Mouse (Mus musculus): ENCODE results near the gene Nme2. TPM values are rescaled to one million over a fixed set of nuclear protein-coding genes. Genes with fewer than 3 reads are reported as not detected.

The Nme2 gene
- polyA plus RNA-seq, 1 experiment: 982 TPM

DNA sequence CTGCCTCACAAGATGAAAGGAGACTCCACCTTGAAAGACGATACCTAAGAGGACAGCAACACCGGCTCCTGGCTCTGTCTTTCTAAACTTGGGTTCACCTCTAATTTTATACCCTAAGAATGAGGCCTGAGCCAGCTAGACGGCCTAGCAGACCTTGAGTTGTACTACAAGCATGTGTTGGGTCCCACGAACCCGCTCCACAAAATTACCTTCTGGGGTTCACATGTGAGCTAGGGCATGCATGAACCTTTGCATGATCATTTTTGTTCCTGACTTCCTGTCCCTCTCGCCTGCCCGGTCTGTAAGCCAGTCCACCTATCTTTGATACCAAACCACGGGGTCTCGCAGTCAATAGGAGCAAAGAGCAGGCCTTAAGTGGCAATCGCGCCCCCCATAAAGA, 11.3 kb upstream of the Nme2 start:
- H3K36me3 ChIP-seq (ENCODE audit: control insufficient read depth, insufficient read depth): peaks cover 42% of the 10 kb centered on the region
- H3K79me3 ChIP-seq (ENCODE audit: low read depth): peaks cover 42% of the 10 kb centered on the region
- H3K79me2 ChIP-seq (ENCODE audit: control insufficient read depth, insufficient read depth): peaks cover 57% of the 10 kb centered on the region
- peak overlapping the region; percentile 96 for H3ac ChIP-seq (ENCODE audit: control insufficient read depth, insufficient read length, low read depth)
- TF ChIP-seq MAX (IDR thresholded peaks at IDR 0.05) (no peak), CTCF (IDR thresholded peaks at IDR 0.05; ENCODE audit: control insufficient read depth, insufficient read depth, insufficient read length) (no peak), USF1 (IDR thresholded peaks at IDR 0.05; ENCODE audit: low read depth) (no peak), FOSL1 (IDR thresholded peaks at IDR 0.05; ENCODE audit: insufficient read depth, low read length, poor library complexity, severe bottlenecking) (no peak), MYOG (IDR thresholded peaks at IDR 0.05; ENCODE audit: control insufficient read depth, extremely low read depth, insufficient read length) (no peak), CEBPB (IDR thresholded peaks at IDR 0.05; ENCODE audit: low read depth) (no peak), MYOD1 (IDR thresholded peaks at IDR 0.05; ENCODE audit: control insufficient read depth, insufficient read length, low read depth) (no peak)
- H3K27me3 ChIP-seq (ENCODE audit: control insufficient read depth, insufficient read depth, insufficient read length): no peaks in the 10 kb centered on the region
- peak overlapping the region; percentile 43 for H3K4me3 ChIP-seq (ENCODE audit: insufficient read depth, poor library complexity, severe bottlenecking)

DNA sequence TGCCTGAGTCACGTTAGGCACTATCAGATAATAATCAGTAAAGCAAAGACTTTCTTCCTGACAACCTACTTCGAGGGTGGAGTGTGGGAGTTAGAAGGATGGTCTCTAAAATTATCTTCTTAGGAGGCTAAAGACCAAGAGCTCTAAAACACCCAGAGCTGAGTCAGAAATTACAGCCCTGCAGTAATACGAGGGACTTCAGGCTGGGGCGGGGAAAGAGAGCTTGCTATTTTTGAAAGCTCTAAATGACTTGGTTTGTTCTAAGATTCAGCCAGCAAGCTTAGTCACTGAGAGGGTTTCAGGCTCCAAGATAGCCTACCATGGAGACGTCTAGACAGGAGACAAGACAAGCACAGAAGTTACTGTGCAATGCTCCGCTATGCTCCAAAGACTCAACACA, 9.3 kb upstream of the Nme2 start:
- Histone ChIP-seq H3K79me2 (ENCODE audit: control insufficient read depth, insufficient read depth) (peaks cover 75% of the 10 kb centered on the region), H3K27me3 (ENCODE audit: control insufficient read depth, insufficient read depth, insufficient read length) (no peaks in the 10 kb centered on the region), H3K36me3 (ENCODE audit: control insufficient read depth, insufficient read depth) (peaks cover 60% of the 10 kb centered on the region), H3ac (ENCODE audit: control insufficient read depth, insufficient read length, low read depth) (no peak overlapping the region), H3K4me3 (ENCODE audit: insufficient read depth, poor library complexity, severe bottlenecking) (no peak overlapping the region), H3K79me3 (ENCODE audit: low read depth) (peaks cover 50% of the 10 kb centered on the region)
- TF ChIP-seq MYOG (IDR thresholded peaks at IDR 0.05; ENCODE audit: control insufficient read depth, extremely low read depth, insufficient read length): no peak

DNA sequence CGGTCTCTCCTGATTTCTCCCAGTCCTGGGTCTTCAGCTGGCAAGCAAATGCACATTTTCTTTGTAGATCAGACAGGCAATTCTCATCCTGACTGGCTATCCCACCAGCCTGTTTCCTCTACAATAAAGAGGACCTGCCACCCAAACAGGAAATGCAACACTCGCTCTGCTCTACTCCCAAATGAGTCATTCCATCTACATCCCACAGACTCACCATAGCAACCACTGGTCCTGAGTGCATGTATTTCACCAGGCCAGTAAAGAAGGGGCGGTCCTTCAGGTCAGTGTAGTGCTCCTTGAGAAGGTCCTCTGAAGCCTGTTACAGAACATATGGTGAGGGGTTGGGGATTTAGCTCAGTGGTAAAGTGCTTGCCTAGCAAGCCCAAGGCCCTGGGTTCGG, 7.0 kb upstream of the Nme2 start:
- peaks cover 74% of the 10 kb centered on the region for H3K79me2 ChIP-seq (ENCODE audit: control insufficient read depth, insufficient read depth)
- H3K79me3 ChIP-seq (ENCODE audit: low read depth): peaks cover 50% of the 10 kb centered on the region
- H3K36me3 ChIP-seq (ENCODE audit: control insufficient read depth, insufficient read depth): peaks cover 79% of the 10 kb centered on the region
- no peak overlapping the region for H3K4me3 ChIP-seq (ENCODE audit: insufficient read depth, poor library complexity, severe bottlenecking)
- H3K27me3 ChIP-seq (ENCODE audit: control insufficient read depth, insufficient read depth, insufficient read length): no peaks in the 10 kb centered on the region
- H3ac ChIP-seq (ENCODE audit: control insufficient read depth, insufficient read length, low read depth): no peak overlapping the region
- TF ChIP-seq CTCF (IDR thresholded peaks at IDR 0.05; ENCODE audit: control insufficient read depth, insufficient read depth, insufficient read length) (no peak), MYOG (IDR thresholded peaks at IDR 0.05; ENCODE audit: control insufficient read depth, extremely low read depth, insufficient read length) (no peak), CEBPB (IDR thresholded peaks at IDR 0.05; ENCODE audit: low read depth) (no peak), MYOD1 (IDR thresholded peaks at IDR 0.05; ENCODE audit: control insufficient read depth, insufficient read length, low read depth) (no peak), USF1 (IDR thresholded peaks at IDR 0.05; ENCODE audit: low read depth) (no peak), FOSL1 (IDR thresholded peaks at IDR 0.05; ENCODE audit: insufficient read depth, low read length, poor library complexity, severe bottlenecking) (no peak), MAX (IDR thresholded peaks at IDR 0.05) (no peak)

DNA sequence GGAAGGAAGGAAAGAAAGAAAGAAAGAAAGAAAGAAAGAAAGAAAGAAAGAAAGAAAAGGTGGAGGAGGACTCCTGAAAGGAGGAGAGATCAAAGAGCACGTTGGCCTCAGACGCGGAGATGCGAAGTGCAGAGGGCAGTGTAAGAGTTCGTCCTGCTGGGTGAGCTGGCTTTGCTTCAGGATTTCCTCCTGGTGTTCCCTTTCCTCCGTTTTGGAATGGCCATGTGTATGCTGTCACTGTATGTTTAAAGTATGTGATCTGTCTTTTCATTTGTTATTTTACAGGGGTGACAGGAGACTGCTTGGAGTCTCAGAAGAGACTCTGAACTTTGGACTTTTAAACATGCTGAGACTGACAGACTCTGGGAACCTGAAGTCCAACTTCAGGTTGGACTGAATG, 5.4 kb upstream of the Nme2 start:
- H3K36me3 ChIP-seq (ENCODE audit: control insufficient read depth, insufficient read depth): peaks cover 91% of the 10 kb centered on the region

DNA sequence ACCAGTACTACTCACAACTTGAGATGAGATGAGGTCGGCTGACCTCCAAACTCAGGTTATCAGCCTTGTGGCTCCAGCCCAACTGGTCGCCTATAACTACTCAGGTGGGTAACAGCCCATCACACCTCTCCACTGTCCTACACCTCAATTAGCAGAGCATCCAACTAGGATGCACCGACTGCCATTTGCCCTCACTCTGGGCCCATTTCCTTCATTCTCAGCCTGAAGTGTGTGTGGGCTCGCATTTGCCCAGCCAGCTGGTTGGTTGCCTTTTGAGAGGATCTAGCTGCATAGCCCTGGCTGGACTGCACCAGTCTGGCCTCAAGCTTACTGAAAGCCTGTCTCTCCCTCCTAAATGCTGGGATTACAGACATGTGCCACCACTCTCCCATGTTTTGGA, 1.7 kb upstream of the Nme2 start:
- peaks cover 70% of the 10 kb centered on the region for H3K36me3 ChIP-seq (ENCODE audit: control insufficient read depth, insufficient read depth)

More for the DNA sequence above, 5.4 kb upstream of the Nme2 start:
- no peak for TF ChIP-seq CTCF (IDR thresholded peaks at IDR 0.05; ENCODE audit: control insufficient read depth, insufficient read depth, insufficient read length)
- TF ChIP-seq MAX (IDR thresholded peaks at IDR 0.05): no peak
- no peak for TF ChIP-seq CEBPB (IDR thresholded peaks at IDR 0.05; ENCODE audit: low read depth)
- TF ChIP-seq FOSL1 (IDR thresholded peaks at IDR 0.05; ENCODE audit: insufficient read depth, low read length, poor library complexity, severe bottlenecking): no peak
- no peak for TF ChIP-seq MYOG (IDR thresholded peaks at IDR 0.05; ENCODE audit: control insufficient read depth, extremely low read depth, insufficient read length)
- no peak for TF ChIP-seq USF1 (IDR thresholded peaks at IDR 0.05; ENCODE audit: low read depth)
- TF ChIP-seq MYOD1 (IDR thresholded peaks at IDR 0.05; ENCODE audit: control insufficient read depth, insufficient read length, low read depth): no peak
- H3K79me2 ChIP-seq (ENCODE audit: control insufficient read depth, insufficient read depth): peaks cover 59% of the 10 kb centered on the region
- H3K4me3 ChIP-seq (ENCODE audit: insufficient read depth, poor library complexity, severe bottlenecking): no peak overlapping the region
- H3K27me3 ChIP-seq (ENCODE audit: control insufficient read depth, insufficient read depth, insufficient read length): no peaks in the 10 kb centered on the region
- H3ac ChIP-seq (ENCODE audit: control insufficient read depth, insufficient read length, low read depth): no peak overlapping the region
- peaks cover 35% of the 10 kb centered on the region for H3K79me3 ChIP-seq (ENCODE audit: low read depth)

DNA sequence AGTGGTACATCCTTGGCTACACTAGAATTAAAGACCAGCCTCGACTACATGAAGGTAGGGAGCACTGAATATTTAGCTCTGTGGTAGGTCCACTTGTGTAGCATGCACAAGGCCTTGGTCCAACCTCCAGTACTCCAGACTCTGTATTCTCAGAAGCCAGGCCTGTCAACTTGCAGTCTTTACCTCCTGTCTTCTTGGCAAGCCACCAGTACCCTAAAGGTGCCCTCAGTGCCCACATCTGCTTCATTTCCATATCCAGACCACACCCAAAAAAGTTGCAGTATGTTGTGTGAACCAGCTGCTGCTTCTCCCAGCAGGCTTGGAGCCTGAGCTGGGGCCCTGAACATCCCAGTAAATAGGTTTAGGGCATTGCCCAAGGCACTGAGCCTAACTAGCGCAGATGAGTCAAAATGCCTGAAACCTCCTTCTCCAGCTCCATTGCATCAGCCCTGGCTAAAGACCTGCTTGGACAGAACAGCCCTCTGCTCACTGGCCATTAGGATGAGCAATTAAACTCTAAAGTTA, 1.0 kb upstream of the Nme2 start:
- Histone ChIP-seq H3K36me3 (ENCODE audit: control insufficient read depth, insufficient read depth) (peaks cover 69% of the 10 kb centered on the region), H3K79me2 (ENCODE audit: control insufficient read depth, insufficient read depth) (peaks cover 50% of the 10 kb centered on the region), H3K4me3 (ENCODE audit: insufficient read depth, poor library complexity, severe bottlenecking) (no peak overlapping the region), H3K27me3 (ENCODE audit: control insufficient read depth, insufficient read depth, insufficient read length) (no peaks in the 10 kb centered on the region), H3K79me3 (ENCODE audit: low read depth) (peaks cover 31% of the 10 kb centered on the region), H3ac (ENCODE audit: control insufficient read depth, insufficient read length, low read depth) (no peak overlapping the region)
- TF ChIP-seq CEBPB (IDR thresholded peaks at IDR 0.05; ENCODE audit: low read depth) (no peak), MYOD1 (IDR thresholded peaks at IDR 0.05; ENCODE audit: control insufficient read depth, insufficient read length, low read depth) (no peak), MAX (IDR thresholded peaks at IDR 0.05) (no peak), CTCF (IDR thresholded peaks at IDR 0.05; ENCODE audit: control insufficient read depth, insufficient read depth, insufficient read length) (no peak), USF1 (IDR thresholded peaks at IDR 0.05; ENCODE audit: low read depth) (no peak)

More for the DNA sequence above, 1.7 kb upstream of the Nme2 start:
- Histone ChIP-seq H3K27me3 (ENCODE audit: control insufficient read depth, insufficient read depth, insufficient read length) (no peaks in the 10 kb centered on the region), H3K4me3 (ENCODE audit: insufficient read depth, poor library complexity, severe bottlenecking) (no peak overlapping the region), H3ac (ENCODE audit: control insufficient read depth, insufficient read length, low read depth) (no peak overlapping the region), H3K79me2 (ENCODE audit: control insufficient read depth, insufficient read depth) (peaks cover 50% of the 10 kb centered on the region), H3K79me3 (ENCODE audit: low read depth) (peaks cover 30% of the 10 kb centered on the region)
- no peak for TF ChIP-seq CTCF (IDR thresholded peaks at IDR 0.05; ENCODE audit: control insufficient read depth, insufficient read depth, insufficient read length)
- no peak for TF ChIP-seq MYOD1 (IDR thresholded peaks at IDR 0.05; ENCODE audit: control insufficient read depth, insufficient read length, low read depth)
- TF ChIP-seq FOSL1 (IDR thresholded peaks at IDR 0.05; ENCODE audit: insufficient read depth, low read length, poor library complexity, severe bottlenecking): no peak
- TF ChIP-seq USF1 (IDR thresholded peaks at IDR 0.05; ENCODE audit: low read depth): no peak
- TF ChIP-seq MAX (IDR thresholded peaks at IDR 0.05): no peak
- no peak for TF ChIP-seq CEBPB (IDR thresholded peaks at IDR 0.05; ENCODE audit: low read depth)
- no peak for TF ChIP-seq MYOG (IDR thresholded peaks at IDR 0.05; ENCODE audit: control insufficient read depth, extremely low read depth, insufficient read length)
